Mouse (Mus musculus): ENCODE results near the gene Ctbp2. TPM values are rescaled to one million over a fixed set of nuclear protein-coding genes. Genes with fewer than 3 reads are reported as not detected.
A peak's percentile ranks its signal among the peaks of the same experiment; 100 is the strongest.

The Ctbp2 gene
- polyA plus RNA-seq, 1 experiment from 2014 or later = 50.5 TPM

- no peak overlapping the region for H3K27ac ChIP-seq (replicated peaks)
- ATAC-seq (ENCODE audit: low FRiP score) = no peak
Observed at GRCm38 (mm10) chr7:133116542-133116941, 7.6 kb downstream of the Ctbp2 start.

GRCm38 (mm10) chr7:133115886-133116285 lies 8.3 kb downstream of the Ctbp2 start:
- H3K4me3 ChIP-seq (replicated peaks) = peak overlapping the region; percentile 7; the same call in 1 of the 2 replicates
- WGBS = 10% methylated on average over 15 of the region's 15 CpGs
- H3K9ac ChIP-seq (replicated peaks) = no peak overlapping the region
- no peaks in the 10 kb centered on the region for H3K9me3 ChIP-seq (replicated peaks)
- peak overlapping the region; percentile 46 for H3K4me2 ChIP-seq
- no peaks in the 10 kb centered on the region for H3K27me3 ChIP-seq (replicated peaks)
- H3K4me1 ChIP-seq = peaks cover 80% of the 10 kb centered on the region
- no peaks in the 10 kb centered on the region for H3K36me3 ChIP-seq
- H3K27ac ChIP-seq (replicated peaks) = no peak overlapping the region
- no peak for ATAC-seq (ENCODE audit: low FRiP score)

More at GRCm38 (mm10) chr7:133116542-133116941, 7.6 kb downstream of the Ctbp2 start:
- Histone ChIP-seq H3K4me1 (peaks cover 80% of the 10 kb centered on the region), H3K9ac (replicated peaks) (no peak overlapping the region), H3K9me3 (replicated peaks) (no peaks in the 10 kb centered on the region), H3K4me3 (replicated peaks) (no peak overlapping the region), H3K27me3 (replicated peaks) (no peaks in the 10 kb centered on the region), H3K4me2 (peak overlapping the region; percentile 46; the same call in 1 of the 2 replicates), H3K36me3 (no peaks in the 10 kb centered on the region)

- Histone ChIP-seq H3K4me1 (peaks cover 74% of the 10 kb centered on the region), H3K4me3 (replicated peaks) (no peak overlapping the region), H3K27me3 (replicated peaks) (no peaks in the 10 kb centered on the region), H3K27ac (replicated peaks) (no peak overlapping the region), H3K9me3 (replicated peaks) (no peaks in the 10 kb centered on the region), H3K4me2 (peak overlapping the region; percentile 46), H3K9ac (replicated peaks) (0 out of 2 replicates have a peak overlapping the region, but pooled peaks have one; percentile 3), H3K36me3 (no peaks in the 10 kb centered on the region)
- ATAC-seq (ENCODE audit: low FRiP score) = no peak
- 13% methylated on average over 20 of the region's 20 CpGs for WGBS
Observed at GRCm38 (mm10) chr7:133114847-133115470, 9.2 kb downstream of the Ctbp2 start.

DNA sequence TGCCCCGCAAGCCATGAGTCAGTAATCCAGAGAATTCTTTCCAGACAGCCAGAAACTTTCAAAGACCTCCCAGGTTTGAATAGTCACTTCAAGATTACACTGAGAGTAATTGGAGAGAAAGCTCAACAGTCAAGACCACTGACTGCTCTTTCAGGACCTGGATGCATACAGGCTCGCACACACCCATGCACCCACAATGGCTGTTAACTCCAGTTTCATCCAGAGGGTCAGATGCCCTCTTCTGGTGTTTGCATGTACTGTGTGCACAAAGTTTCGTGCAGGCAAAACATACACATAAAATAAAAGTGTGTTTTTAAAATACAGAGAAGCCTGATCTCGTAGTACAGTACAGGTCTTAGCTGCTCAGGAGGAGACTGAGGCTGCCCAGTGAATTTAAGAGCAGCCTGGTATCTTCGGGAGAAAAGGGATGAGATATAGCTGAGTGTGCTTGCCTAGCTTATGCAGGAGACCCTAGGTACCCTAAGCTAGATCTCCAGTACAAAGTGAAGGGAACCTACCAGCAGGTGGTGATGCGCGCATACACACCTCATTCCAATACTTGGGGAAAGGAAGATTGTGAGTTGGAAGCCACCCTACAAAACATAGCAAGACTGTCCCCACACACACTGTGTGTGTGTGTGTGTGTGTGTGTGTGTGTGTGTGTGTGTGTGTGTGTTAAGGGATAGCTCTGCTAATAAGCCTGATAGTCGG lies 10.8 kb downstream of the Ctbp2 start:
- H3K9ac ChIP-seq (replicated peaks) = no peak overlapping the region
- no peak overlapping the region for H3K4me2 ChIP-seq
- ATAC-seq (ENCODE audit: low FRiP score) = no peak
- no peak overlapping the region for H3K27ac ChIP-seq (replicated peaks)
- no peaks in the 10 kb centered on the region for H3K9me3 ChIP-seq (replicated peaks)
- H3K4me1 ChIP-seq = peaks cover 72% of the 10 kb centered on the region
- WGBS = 71% methylated on average over 8 of the region's 8 CpGs
- H3K27me3 ChIP-seq (replicated peaks) = no peaks in the 10 kb centered on the region
- H3K36me3 ChIP-seq = no peaks in the 10 kb centered on the region
- H3K4me3 ChIP-seq (replicated peaks) = no peak overlapping the region

DNA sequence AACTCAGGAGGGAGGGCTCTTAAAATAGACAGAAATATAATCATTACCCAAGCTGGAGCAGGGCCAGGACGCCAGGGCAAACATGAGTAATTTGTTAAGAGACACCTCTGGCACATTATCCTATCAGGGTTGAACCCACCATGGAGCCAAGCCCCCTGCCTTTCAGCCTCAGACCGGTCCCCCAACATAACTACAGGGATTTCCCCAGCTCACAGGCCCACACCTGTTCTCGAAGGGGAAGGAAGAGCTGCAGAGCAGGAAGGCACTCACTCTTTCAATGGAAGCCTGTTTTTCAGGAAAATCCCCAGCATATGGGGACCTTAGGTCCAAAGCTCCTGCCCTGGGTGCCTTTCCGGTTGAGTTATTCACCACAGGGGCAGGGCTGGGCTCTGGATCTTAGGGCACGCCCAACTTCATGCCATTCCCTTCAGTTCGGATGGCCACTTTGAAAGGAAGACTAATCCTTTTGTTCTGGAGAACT lies 11.8 kb downstream of the Ctbp2 start:
- Histone ChIP-seq H3K4me1 (peaks cover 65% of the 10 kb centered on the region), H3K4me2 (no peak overlapping the region), H3K9ac (replicated peaks) (no peak overlapping the region), H3K27me3 (replicated peaks) (no peaks in the 10 kb centered on the region), H3K36me3 (no peaks in the 10 kb centered on the region), H3K4me3 (replicated peaks) (no peak overlapping the region), H3K27ac (replicated peaks) (no peak overlapping the region), H3K9me3 (replicated peaks) (no peaks in the 10 kb centered on the region)
- ATAC-seq (ENCODE audit: low FRiP score) = no peak
- WGBS = 19% methylated on average over 6 of the region's 6 CpGs

DNA sequence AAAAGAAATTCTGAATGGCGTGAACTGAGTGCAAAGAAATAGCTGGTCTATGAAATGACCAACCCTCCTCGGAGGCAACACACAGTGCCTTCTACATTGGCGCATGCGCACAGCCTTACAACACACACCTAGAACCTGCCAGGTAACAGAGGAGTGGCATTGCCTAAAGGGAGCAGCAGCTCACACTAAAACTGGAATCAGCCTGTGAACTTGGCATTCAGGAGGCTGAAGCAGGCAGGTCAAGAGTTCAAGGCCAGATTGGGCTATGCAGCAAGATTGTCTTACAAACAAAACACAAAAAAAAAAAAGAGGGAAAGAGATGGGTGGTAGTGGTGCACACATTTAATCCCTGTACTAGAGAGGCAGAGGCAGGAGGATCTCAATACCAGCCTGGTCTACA lies 14.7 kb downstream of the Ctbp2 start:
- no peaks in the 10 kb centered on the region for H3K27me3 ChIP-seq (replicated peaks)
- H3K4me1 ChIP-seq = peaks cover 40% of the 10 kb centered on the region
- no peak overlapping the region for H3K27ac ChIP-seq (replicated peaks)
- no peaks in the 10 kb centered on the region for H3K9me3 ChIP-seq (replicated peaks)
- no peak for ATAC-seq (ENCODE audit: low FRiP score)
- 96% methylated on average over 4 of the region's 4 CpGs for WGBS
- no peak overlapping the region for H3K4me2 ChIP-seq
- H3K36me3 ChIP-seq = no peaks in the 10 kb centered on the region
- no peak overlapping the region for H3K4me3 ChIP-seq (replicated peaks)
- no peak overlapping the region for H3K9ac ChIP-seq (replicated peaks)

GRCm38 (mm10) chr7:133108695-133109094 lies 15.5 kb downstream of the Ctbp2 start:
- Histone ChIP-seq H3K9me3 (replicated peaks) (no peaks in the 10 kb centered on the region), H3K27me3 (replicated peaks) (no peaks in the 10 kb centered on the region), H3K27ac (replicated peaks) (no peak overlapping the region), H3K4me1 (peaks cover 36% of the 10 kb centered on the region), H3K9ac (replicated peaks) (no peak overlapping the region), H3K4me3 (replicated peaks) (no peak overlapping the region), H3K36me3 (no peaks in the 10 kb centered on the region), H3K4me2 (no peak overlapping the region)
- no peak for ATAC-seq (ENCODE audit: low FRiP score)
- 91% methylated on average over 2 of the region's 2 CpGs for WGBS

DNA sequence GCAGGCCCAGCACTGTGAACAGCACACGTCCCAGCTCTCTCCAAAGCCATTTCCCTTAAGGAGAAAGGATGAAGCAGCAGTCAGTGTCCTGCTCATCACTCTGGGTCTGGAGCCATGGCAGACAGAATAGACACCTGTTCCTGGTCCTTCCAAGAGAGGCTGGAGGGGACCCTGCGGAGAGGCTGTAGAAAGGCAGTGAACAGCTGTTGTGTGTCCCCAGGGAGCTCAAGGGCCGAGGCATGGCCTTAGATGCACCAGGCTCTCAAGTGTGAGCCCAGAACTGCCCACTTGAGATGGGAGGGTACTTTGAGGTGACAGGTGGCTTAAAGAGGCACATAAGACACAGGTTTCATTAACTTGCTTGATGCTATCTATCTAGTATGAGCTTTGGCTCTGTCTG lies 21.6 kb downstream of the Ctbp2 start:
- no peak overlapping the region for H3K4me2 ChIP-seq
- no peaks in the 10 kb centered on the region for H3K27me3 ChIP-seq (replicated peaks)
- no peaks in the 10 kb centered on the region for H3K9me3 ChIP-seq (replicated peaks)
- no peak overlapping the region for H3K27ac ChIP-seq (replicated peaks)
- H3K4me1 ChIP-seq = peaks cover 50% of the 10 kb centered on the region
- H3K9ac ChIP-seq (replicated peaks) = no peak overlapping the region
- H3K36me3 ChIP-seq = no peaks in the 10 kb centered on the region
- 56% methylated on average over 3 of the region's 3 CpGs for WGBS
- no peak for ATAC-seq (ENCODE audit: low FRiP score)
- no peak overlapping the region for H3K4me3 ChIP-seq (replicated peaks)

DNA sequence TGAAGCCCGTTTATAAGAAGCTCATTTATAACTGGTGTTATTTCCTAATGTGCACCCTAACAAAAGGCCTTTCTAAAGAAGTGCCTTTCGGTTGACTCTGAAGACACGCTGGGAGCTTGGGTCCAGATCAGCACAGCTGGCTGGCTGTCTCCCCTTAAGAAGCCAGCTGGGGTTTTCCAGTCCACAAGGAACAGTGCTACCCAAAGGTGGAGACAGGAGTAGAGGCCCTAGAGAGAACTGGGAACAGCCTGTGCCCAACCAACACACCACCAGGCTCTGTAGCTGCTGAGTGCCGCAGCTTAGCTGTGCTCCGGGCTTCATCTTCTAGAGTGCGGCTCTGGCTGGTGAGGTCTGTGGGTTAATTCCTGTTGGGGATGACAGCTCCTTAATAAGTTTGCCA lies 23.1 kb downstream of the Ctbp2 start:
- no peak for ATAC-seq (ENCODE audit: low FRiP score)
- H3K27ac ChIP-seq (replicated peaks) = 0 out of 2 replicates have a peak overlapping the region, but pooled peaks have one; percentile 18
- 71% methylated on average over 6 of the region's 6 CpGs for WGBS
- no peak overlapping the region for H3K4me2 ChIP-seq
- H3K36me3 ChIP-seq = no peaks in the 10 kb centered on the region
- no peak overlapping the region for H3K4me3 ChIP-seq (replicated peaks)
- H3K9me3 ChIP-seq (replicated peaks) = no peaks in the 10 kb centered on the region
- peaks cover 50% of the 10 kb centered on the region for H3K4me1 ChIP-seq
- no peak overlapping the region for H3K9ac ChIP-seq (replicated peaks)
- no peaks in the 10 kb centered on the region for H3K27me3 ChIP-seq (replicated peaks)

DNA sequence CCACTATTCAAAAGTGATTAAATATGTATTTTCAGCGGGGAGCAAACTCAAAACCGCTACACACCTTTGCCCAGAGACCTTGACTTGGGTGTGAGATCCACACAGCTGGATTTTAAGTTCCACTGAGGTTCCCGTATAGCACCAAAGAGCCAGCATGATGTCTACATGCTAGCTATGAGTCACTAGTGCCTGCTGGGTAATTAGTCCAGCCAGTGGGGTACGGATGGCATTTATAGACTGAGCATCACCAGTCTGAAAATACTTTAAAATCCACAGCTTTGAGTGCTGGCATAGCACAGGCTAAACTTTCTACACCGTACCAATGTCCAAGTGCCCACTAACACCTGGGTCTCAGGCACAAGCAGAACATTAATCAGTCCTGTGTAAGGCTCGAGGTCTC lies 24.0 kb downstream of the Ctbp2 start:
- Histone ChIP-seq H3K9ac (replicated peaks) (no peak overlapping the region), H3K36me3 (no peaks in the 10 kb centered on the region), H3K27me3 (replicated peaks) (no peaks in the 10 kb centered on the region), H3K4me2 (no peak overlapping the region), H3K4me1 (peaks cover 50% of the 10 kb centered on the region), H3K9me3 (replicated peaks) (no peaks in the 10 kb centered on the region), H3K27ac (replicated peaks) (no peak overlapping the region), H3K4me3 (replicated peaks) (no peak overlapping the region)
- WGBS = 42% methylated on average over 6 of the region's 6 CpGs
- no peak for ATAC-seq (ENCODE audit: low FRiP score)

DNA sequence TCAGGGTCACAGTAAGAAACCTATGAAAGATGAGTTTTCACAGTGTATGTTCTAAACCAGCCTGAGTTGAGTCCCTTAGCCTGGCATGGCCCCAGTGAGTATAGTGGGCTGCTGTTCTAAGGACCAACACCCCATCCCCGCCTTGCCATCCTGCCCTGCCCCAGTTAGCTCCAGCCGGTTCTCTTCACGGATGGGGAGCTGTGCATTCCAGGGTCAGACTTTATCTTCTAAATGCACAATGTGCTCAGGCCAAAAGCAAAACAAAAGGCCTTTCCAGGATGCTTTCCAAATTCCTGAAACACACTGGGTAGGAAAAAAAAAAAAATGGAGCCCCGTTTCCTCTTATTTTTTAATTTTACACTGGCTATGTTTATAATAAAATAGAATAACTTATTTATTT lies 24.9 kb downstream of the Ctbp2 start:
- H3K36me3 ChIP-seq = no peaks in the 10 kb centered on the region
- H3K4me1 ChIP-seq = peaks cover 46% of the 10 kb centered on the region
- no peak overlapping the region for H3K9ac ChIP-seq (replicated peaks)
- no peak overlapping the region for H3K27ac ChIP-seq (replicated peaks)
- H3K4me2 ChIP-seq = no peak overlapping the region
- no peak overlapping the region for H3K4me3 ChIP-seq (replicated peaks)
- 49% methylated on average over 4 of the region's 4 CpGs for WGBS
- no peaks in the 10 kb centered on the region for H3K9me3 ChIP-seq (replicated peaks)
- no peak for ATAC-seq (ENCODE audit: low FRiP score)
- H3K27me3 ChIP-seq (replicated peaks) = no peaks in the 10 kb centered on the region

- Histone ChIP-seq H3K27ac (replicated peaks) (no peak overlapping the region), H3K9me3 (replicated peaks) (no peaks in the 10 kb centered on the region), H3K36me3 (no peaks in the 10 kb centered on the region), H3K4me2 (no peak overlapping the region), H3K4me3 (replicated peaks) (no peak overlapping the region), H3K27me3 (replicated peaks) (no peaks in the 10 kb centered on the region), H3K4me1 (peaks cover 43% of the 10 kb centered on the region), H3K9ac (replicated peaks) (no peak overlapping the region)
- ATAC-seq (ENCODE audit: low FRiP score) = no peak
- 79% methylated on average over 12 of the region's 12 CpGs for WGBS
Observed at GRCm38 (mm10) chr7:133098118-133098793, 25.9 kb downstream of the Ctbp2 start.
